Mouse (Mus musculus) intestine, embryonic 14.5 days (tissue): ENCODE data around the gene Meis1. TPM values are rescaled to one million over a fixed set of nuclear protein-coding genes. Genes with fewer than 3 reads are reported as not detected.
A peak's percentile ranks its signal among the peaks of the same experiment; 100 is the strongest.

Source experiments
- ATAC-seq: fragments of 200-750 bp; cut with Nextera tagmentation; replicated peaks from 2 replicates; pipeline ENCODE4 v1.8.0; 2017; ENCODE audit warnings: low read depth, moderate number of reproducible peaks, moderate TSS enrichment, moderate library complexity; ENCODE audit not compliant: low FRiP score, low TSS enrichment
- DNase-seq: peaks from one replicate; pipeline ENCODE4 v3.0.0-alpha.2; 2018; ENCODE audit warnings: low spot score
- H3K27ac ChIP-seq: fragments of 300-500 bp; sonication (generic); 2 replicates; pipeline ENCODE4 v1.5.1; 2014; ENCODE audit warnings: low read depth, mild to moderate bottlenecking, control low read depth
- H3K27me3 ChIP-seq: fragments of 300-500 bp; sonication (generic); replicated peaks from 2 replicates; pipeline ENCODE4 v1.6.1; 2014; ENCODE audit warnings: low read length, control low read depth; ENCODE audit not compliant: control insufficient read depth, insufficient read depth
- H3K36me3 ChIP-seq: fragments of 300-500 bp; sonication (generic); 2 replicates; pipeline ENCODE4 v1.6.1; 2014; ENCODE audit warnings: low read length, control low read depth; ENCODE audit not compliant: control insufficient read depth, insufficient read depth
- H3K4me1 ChIP-seq: fragments of 300-500 bp; sonication (generic); replicated peaks from 2 replicates; pipeline ENCODE4 v1.6.1; 2014; ENCODE audit warnings: low read length, control low read depth, mixed read lengths; ENCODE audit not compliant: control insufficient read depth, insufficient read depth
- H3K4me2 ChIP-seq: fragments of 300-500 bp; sonication (generic); 2 replicates; pipeline ENCODE4 v1.6.1; 2014; ENCODE audit warnings: low read length
- H3K4me3 ChIP-seq: fragments of 300-500 bp; sonication (generic); 2 replicates; pipeline ENCODE4 v1.5.1; 2014; ENCODE audit warnings: low read depth, low read length, control low read depth, mixed read lengths
- H3K9ac ChIP-seq: fragments of 300-500 bp; sonication (generic); 2 replicates; pipeline ENCODE4 v1.6.1; 2014; ENCODE audit warnings: mild to moderate bottlenecking, low read length
- H3K9me3 ChIP-seq: fragments of 300-500 bp; sonication (generic); 2 replicates; pipeline ENCODE4 v1.6.1; 2016; ENCODE audit warnings: low read length, control low read depth; ENCODE audit not compliant: control insufficient read depth
- WGBS: fragments of 180-500 bp; shearing (Covaris S2); extraction: QIAGEN DNeasy Blood & Tissue Kit; methylation state at CpG from one replicate; pipeline ENCODE4 v1.1.7; 2014; 5-methylcytosine and 5-hydroxymethylcytosine counted together
- polyA plus RNA-seq: library from polyadenylated mRNA; unstranded; fragments of >200 nt; fragmentation: Nextera tagmentation; extraction: Ambion mirVana; gene quantifications from 2 replicates; pipeline ENCODE4 v1.2.1, GENCODE M21; 2014

The Meis1 gene
- polyA plus RNA-seq, 1 experiment from 2014 or later, result 133 TPM

DNA sequence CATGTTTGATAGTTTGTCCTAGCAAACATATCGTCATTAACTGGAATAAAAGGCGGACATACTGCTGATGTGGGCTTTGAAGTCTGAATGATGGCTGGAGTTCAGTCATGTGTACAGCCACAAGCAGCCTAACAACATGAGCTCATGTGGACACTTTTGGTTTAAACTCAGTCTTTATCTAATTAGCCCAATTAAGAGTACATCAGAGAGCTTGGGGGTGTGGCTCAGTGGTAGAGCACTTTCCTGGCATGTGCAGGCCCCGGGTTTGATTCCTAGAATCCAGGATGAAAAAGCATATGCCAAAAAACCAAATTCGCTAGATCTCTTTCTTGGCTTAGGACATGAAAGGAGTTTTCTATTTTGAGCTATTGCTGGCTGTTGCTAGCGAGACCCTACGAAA, 83.9 kb downstream of the Meis1 start:
- Histone ChIP-seq H3K27me3 (no peaks in the 10 kb centered on the region), H3K9me3 (no peaks in the 10 kb centered on the region), H3K36me3 (peaks cover 49% of the 10 kb centered on the region), H3K4me2 (no peak overlapping the region), H3K27ac (no peak overlapping the region), H3K4me3 (no peak overlapping the region), H3K4me1 (peaks cover 17% of the 10 kb centered on the region; the same call in 1 of the 2 replicates), H3K9ac (no peak overlapping the region)
- DNase-seq (no peak), ATAC-seq (no peak)
- 83% methylated on average over 6 of the region's 6 CpGs for WGBS

DNA sequence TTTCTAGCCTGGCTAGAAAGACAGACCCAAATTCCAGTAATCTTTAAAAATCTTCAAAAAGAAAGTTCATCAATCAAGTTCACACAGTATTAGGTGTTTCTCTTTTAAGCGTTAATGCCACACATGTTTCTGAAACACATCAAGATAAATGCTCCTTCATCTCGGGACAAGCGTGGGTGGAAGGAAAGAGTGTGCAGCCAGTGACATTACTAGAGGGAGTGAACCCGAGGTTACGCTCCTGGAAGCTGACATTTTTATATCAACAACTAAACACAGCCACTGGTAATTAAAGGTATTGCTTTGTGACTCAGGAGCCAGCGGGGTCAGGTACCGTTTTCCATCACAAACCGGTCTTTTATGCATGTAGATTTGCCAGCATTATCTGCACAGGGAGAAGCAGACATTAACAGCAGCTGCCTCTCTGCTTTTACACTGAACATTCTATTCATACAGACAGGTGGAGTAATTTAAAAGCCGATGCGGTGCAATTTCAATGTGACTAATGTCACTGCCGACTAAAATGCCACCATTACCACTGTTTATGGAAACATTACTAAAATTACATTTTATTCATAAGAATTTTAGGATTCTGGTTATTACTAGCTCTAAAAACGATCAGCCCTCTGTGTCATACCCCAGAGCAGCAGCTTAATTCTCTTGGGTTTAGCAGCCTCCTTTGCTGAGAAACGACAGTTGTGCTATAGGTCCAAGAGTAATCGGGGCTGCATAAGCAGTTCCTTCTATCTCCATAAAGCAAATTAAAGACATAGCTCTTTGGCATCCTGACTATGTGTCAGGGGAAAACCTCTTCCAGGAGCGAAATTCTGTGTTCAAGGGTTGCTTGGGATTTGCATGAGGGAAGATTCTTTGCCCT, 87.5 kb downstream of the Meis1 start:
- no peaks in the 10 kb centered on the region for H3K27me3 ChIP-seq
- H3K4me1 ChIP-seq, result peaks cover 26% of the 10 kb centered on the region; the same call in 1 of the 2 replicates
- H3K4me2 ChIP-seq, result no peak overlapping the region
- DNase-seq, result no peak
- H3K9ac ChIP-seq, result no peak overlapping the region
- H3K36me3 ChIP-seq, result peaks cover 29% of the 10 kb centered on the region
- WGBS, result 31% methylated on average over 15 of the region's 15 CpGs
- no peaks in the 10 kb centered on the region for H3K9me3 ChIP-seq
- no peak overlapping the region for H3K4me3 ChIP-seq
- 0 out of 2 replicates have a peak, but pooled peaks have one; percentile 12 for ATAC-seq
- H3K27ac ChIP-seq, result no peak overlapping the region

DNA sequence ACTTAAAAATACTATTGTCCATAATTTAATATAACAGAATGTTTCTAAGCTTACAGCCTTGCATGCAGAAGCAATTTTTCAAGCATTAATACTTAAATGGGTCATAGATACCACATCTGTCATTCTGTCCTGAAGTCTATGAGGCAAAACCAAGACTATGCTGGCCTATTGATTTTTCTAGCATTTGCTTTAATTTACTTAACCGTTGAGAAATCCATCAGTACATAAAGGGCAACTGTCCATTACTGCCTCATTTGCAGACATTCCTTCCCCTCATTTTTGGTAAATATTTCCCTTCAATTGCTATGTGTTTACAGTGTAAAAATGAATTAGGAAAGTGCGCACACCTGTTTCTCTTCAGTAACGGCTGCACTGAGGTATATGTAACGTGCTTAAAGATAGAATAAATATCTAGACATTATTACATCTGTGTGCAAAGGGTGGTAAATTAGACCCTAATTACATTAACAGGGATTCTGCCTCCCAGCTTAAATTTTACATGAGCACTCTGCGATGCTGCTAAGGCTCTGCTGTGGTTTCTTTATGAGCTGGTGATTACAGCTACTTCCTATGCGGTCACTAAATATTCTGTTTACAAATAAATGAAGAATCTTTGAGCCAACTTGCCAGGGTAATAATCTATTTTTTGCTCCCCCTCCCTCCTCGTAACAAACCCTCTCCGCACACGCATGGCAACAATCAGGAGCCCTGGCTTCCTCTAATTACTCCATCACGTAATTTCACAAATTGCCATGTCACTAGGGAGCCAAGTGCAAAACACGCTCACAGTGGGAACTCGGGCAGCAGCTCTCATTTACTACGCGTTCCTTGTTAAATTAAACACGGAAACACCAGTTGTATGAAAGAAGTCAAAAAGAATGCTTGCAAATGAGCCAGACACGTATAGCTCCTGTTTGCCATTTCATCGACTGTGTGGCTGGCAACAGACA, 88.7 kb downstream of the Meis1 start:
- no peaks in the 10 kb centered on the region for H3K27me3 ChIP-seq
- H3K4me2 ChIP-seq, result no peak overlapping the region
- H3K27ac ChIP-seq, result no peak overlapping the region
- ATAC-seq, result no peak
- no peak for DNase-seq
- peaks cover 26% of the 10 kb centered on the region for H3K36me3 ChIP-seq
- no peak overlapping the region for H3K4me3 ChIP-seq
- H3K9me3 ChIP-seq, result no peaks in the 10 kb centered on the region
- H3K9ac ChIP-seq, result no peak overlapping the region
- WGBS, result 45% methylated on average over 17 of the region's 17 CpGs
- H3K4me1 ChIP-seq, result peaks cover 26% of the 10 kb centered on the region; the same call in 1 of the 2 replicates

DNA sequence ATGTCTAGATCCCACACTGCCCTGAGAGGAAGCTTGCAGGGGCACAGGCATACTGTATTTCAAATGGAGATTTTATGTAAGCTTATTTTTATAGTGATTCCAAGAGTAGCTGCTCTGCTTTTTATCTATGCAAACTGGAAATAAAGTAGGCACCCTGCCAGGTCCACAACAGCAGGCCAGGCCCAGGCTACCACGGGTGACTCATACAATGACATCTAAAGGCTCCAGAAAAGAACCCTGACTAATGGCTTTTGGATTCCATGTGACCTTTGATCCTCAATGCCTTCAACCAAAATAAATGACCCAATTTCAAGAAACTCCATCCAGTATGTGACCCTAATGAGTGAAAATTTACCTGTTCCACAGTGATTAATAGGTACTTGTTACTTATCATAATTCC, 91.4 kb downstream of the Meis1 start:
- Histone ChIP-seq H3K27me3 (no peaks in the 10 kb centered on the region), H3K36me3 (peaks cover 11% of the 10 kb centered on the region; the same call in 1 of the 2 replicates), H3K9me3 (no peaks in the 10 kb centered on the region), H3K27ac (peak overlapping the region; percentile 22; the same call in 1 of the 2 replicates), H3K4me3 (no peak overlapping the region), H3K4me1 (peaks cover 29% of the 10 kb centered on the region), H3K9ac (no peak overlapping the region), H3K4me2 (no peak overlapping the region)
- ATAC-seq (no peak), DNase-seq (no peak)
- 7% methylated on average over 1 of the region's 1 CpGs for WGBS

DNA sequence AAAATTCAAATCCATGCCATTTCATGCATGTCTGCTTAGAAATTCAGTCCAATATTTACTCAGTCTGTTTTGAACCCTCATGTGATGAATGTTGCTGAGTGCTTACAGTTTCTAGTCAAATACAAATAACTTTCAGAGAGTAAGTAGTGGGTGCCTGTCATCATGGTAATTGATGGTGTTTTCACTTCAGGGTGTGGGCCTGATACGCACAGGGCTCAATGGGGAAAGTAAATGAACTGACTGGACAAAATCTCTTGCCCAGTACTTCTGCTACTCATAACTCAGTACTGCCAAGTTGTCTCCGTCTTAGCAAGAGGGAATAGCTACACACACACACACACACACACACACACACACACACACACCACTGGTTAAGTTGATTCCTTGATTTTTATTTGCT, 92.0 kb downstream of the Meis1 start:
- peaks cover 24% of the 10 kb centered on the region for H3K4me1 ChIP-seq
- WGBS, result 30% methylated on average over 2 of the region's 2 CpGs
- no peak overlapping the region for H3K9ac ChIP-seq
- no peak overlapping the region for H3K4me2 ChIP-seq
- no peaks in the 10 kb centered on the region for H3K9me3 ChIP-seq
- peaks cover 11% of the 10 kb centered on the region for H3K36me3 ChIP-seq
- ATAC-seq (no peak), DNase-seq (no peak)
- no peaks in the 10 kb centered on the region for H3K27me3 ChIP-seq
- H3K27ac ChIP-seq, result no peak overlapping the region
- H3K4me3 ChIP-seq, result no peak overlapping the region

DNA sequence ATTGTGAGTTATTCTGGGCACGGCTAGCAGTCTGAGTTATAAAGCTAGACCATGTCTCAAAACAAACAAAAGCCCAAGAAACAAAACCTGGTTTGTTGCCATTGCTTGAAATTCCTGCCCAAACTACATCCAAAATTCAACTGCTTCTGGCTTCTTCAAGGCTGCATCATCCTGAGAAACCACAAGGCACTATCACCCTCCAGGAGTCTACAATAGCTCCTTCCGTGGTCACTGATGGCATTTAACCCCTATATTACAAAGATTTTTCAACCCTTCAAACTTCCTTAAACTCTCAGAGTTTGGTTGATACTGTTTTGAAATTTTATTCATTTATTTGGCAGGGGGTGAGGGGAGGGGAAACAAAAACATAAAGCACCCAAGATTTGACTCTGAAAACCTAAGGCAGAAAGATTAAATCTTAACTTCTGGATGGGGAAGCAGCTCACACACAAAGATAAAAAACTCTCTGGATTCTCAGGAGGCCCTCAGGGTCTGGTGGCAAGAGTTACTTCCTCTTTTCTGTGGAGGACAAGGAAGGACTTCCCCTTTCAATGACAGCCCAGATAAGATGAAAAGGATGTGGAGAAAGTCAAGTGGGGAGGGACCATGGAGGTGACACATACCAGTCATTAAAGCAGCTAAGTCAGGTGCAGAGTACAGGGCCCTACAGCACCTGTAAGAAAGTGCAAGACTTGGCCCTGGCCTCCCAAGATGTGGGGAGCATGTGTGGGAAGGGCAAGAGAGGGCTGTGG, 94.0 kb downstream of the Meis1 start:
- no peak for ATAC-seq
- Histone ChIP-seq H3K4me2 (no peak overlapping the region), H3K27ac (no peak overlapping the region), H3K4me1 (peaks cover 12% of the 10 kb centered on the region), H3K9me3 (no peaks in the 10 kb centered on the region), H3K9ac (no peak overlapping the region), H3K27me3 (no peaks in the 10 kb centered on the region), H3K4me3 (no peak overlapping the region), H3K36me3 (peaks cover 15% of the 10 kb centered on the region)
- no peak for DNase-seq
- WGBS, result 78% methylated on average over 2 of the region's 2 CpGs

DNA sequence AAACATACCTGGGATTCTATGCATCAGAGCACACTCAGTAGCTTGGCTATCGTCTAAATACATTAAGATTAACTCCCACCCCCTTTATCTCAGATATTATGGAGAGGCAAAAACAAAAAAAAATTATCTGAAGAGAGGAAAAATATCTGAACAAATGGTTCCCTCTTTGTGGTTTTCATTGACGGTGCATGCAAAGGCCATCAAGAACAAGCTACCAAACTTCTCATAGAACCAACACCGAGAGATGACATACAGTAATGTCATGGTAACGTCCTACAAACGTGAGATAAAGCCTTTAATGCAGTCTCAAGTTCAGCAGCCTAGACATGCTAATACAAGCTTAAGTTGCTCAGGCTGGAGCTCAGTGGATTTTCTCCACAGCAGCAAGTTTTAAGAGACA, 95.5 kb downstream of the Meis1 start:
- H3K36me3 ChIP-seq, result peaks cover 22% of the 10 kb centered on the region
- H3K9ac ChIP-seq, result no peak overlapping the region
- no peak for ATAC-seq
- no peak overlapping the region for H3K4me3 ChIP-seq
- no peak overlapping the region for H3K4me2 ChIP-seq
- H3K27ac ChIP-seq, result no peak overlapping the region
- no peak for DNase-seq
- WGBS, result 91% methylated on average over 5 of the region's 5 CpGs
- peaks cover 15% of the 10 kb centered on the region for H3K4me1 ChIP-seq
- no peaks in the 10 kb centered on the region for H3K9me3 ChIP-seq
- no peaks in the 10 kb centered on the region for H3K27me3 ChIP-seq

DNA sequence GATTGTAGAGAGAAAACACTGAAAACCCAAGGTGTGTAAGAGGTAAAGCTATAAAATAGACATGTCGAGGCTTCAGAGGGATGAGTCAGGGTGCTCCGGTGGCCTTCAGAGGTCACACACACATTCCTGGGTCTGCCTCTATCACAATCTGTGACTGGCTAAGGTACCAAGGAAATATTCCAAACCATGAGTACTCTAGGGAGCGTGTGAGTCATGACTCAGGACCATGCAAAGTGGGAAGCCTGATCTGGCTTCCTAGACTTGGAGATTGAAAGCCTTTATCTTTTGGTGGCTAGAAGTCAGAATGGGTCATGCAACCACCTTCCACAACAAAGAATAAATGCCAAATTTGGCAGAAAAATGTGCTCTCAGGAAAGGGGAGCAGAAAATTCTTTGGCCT, 98.1 kb downstream of the Meis1 start:
- H3K4me1 ChIP-seq, result peaks cover 19% of the 10 kb centered on the region
- ATAC-seq (no peak), DNase-seq (no peak)
- no peaks in the 10 kb centered on the region for H3K9me3 ChIP-seq
- H3K9ac ChIP-seq, result no peak overlapping the region
- H3K4me3 ChIP-seq, result no peak overlapping the region
- 92% methylated on average over 3 of the region's 3 CpGs for WGBS
- H3K36me3 ChIP-seq, result peaks cover 22% of the 10 kb centered on the region
- H3K27ac ChIP-seq, result no peak overlapping the region
- no peaks in the 10 kb centered on the region for H3K27me3 ChIP-seq
- no peak overlapping the region for H3K4me2 ChIP-seq
